Mouse (Mus musculus) heart, postnatal 0 days (tissue): Measurements from ENCODE around the gene Phf5a. TPM values are rescaled to one million over a fixed set of nuclear protein-coding genes. Genes with fewer than 3 reads are reported as not detected.

ENCODE experiments used
- ATAC-seq: fragments of 200-750 bp; cut with Nextera tagmentation; 2 replicates; pipeline ENCODE4 v1.8.0; 2017; ENCODE audit warnings: low read depth, moderate number of reproducible peaks, moderate library complexity; ENCODE audit not compliant: insufficient read depth
- DNase-seq: peaks from one replicate; pipeline ENCODE4 v3.0.0-alpha.2; 2016; ENCODE audit warnings: low spot score
- H3K27ac ChIP-seq: fragments of 300-500 bp; sonication (generic); 2 replicates; pipeline ENCODE4 v1.5.1; 2014; ENCODE audit warnings: low read depth, mild to moderate bottlenecking
- H3K27me3 ChIP-seq: fragments of 300-500 bp; sonication (generic); 2 replicates; pipeline ENCODE4 v1.6.1; 2014; ENCODE audit warnings: low read length, mixed read lengths; ENCODE audit not compliant: control insufficient read depth, insufficient read depth
- H3K36me3 ChIP-seq: fragments of 300-500 bp; sonication (generic); replicated peaks from 2 replicates; pipeline ENCODE4 v1.6.1; 2014; ENCODE audit warnings: low read length, mixed read lengths; ENCODE audit not compliant: control insufficient read depth, insufficient read depth
- H3K4me1 ChIP-seq: fragments of 300-500 bp; sonication (generic); 2 replicates; pipeline ENCODE4 v1.6.1; 2014; ENCODE audit warnings: antibody characterized with exemption; ENCODE audit not compliant: control insufficient read depth, insufficient read depth
- H3K4me2 ChIP-seq: fragments of 300-500 bp; sonication (generic); 2 replicates; pipeline ENCODE4 v1.6.1; 2014; ENCODE audit warnings: low read depth, mild to moderate bottlenecking, low read length, moderate library complexity
- H3K4me3 ChIP-seq: fragments of 300-500 bp; sonication (generic); 2 replicates; pipeline ENCODE4 v1.5.1; 2014; ENCODE audit warnings: low read depth, low read length
- H3K9ac ChIP-seq: fragments of 300-500 bp; sonication (generic); replicated peaks from 2 replicates; pipeline ENCODE4 v1.6.1; 2014; ENCODE audit warnings: low read depth, low read length, mixed read lengths
- H3K9me3 ChIP-seq: fragments of 300-500 bp; sonication (generic); replicated peaks from 2 replicates; pipeline ENCODE4 v1.6.1; 2016; ENCODE audit warnings: low read length; ENCODE audit not compliant: control insufficient read depth
- CTCF ChIP-seq: IDR thresholded peaks from 2 replicates; pipeline ENCODE4 v1.5.1; 2016; ENCODE audit warnings: antibody characterized with exemption, control low read depth, low read depth
- EP300 ChIP-seq: IDR thresholded peaks from 2 replicates; pipeline ENCODE4 v1.6.1; 2016; ENCODE audit warnings: antibody characterized with exemption, low read depth
- WGBS: fragments of 180-500 bp; shearing (Covaris S2); extraction: QIAGEN DNeasy Blood & Tissue Kit; methylation state at CpG from one replicate; pipeline ENCODE4 v1.1.7; 2014; 5-methylcytosine and 5-hydroxymethylcytosine counted together
- polyA plus RNA-seq: library from polyadenylated mRNA; unstranded; fragments of >200 nt; fragmentation: Nextera tagmentation; extraction: Ambion mirVana; gene quantifications from 2 replicates; pipeline ENCODE4 v1.2.1, GENCODE M21; 2015
- total RNA-seq: library from RNA; depleted of rRNA; stranded (reverse); fragments of >200 nt; gene quantifications from 2 replicates; pipeline ENCODE4 v1.2.3, GENCODE M21; 2014; ENCODE audit warnings: low replicate concordance

Phf5a gene
- total and polyA plus RNA-seq, 2 experiments from 2014 or later: 26.9 to 65.3 TPM

- Histone ChIP-seq H3K9me3 (no peaks in the 10 kb centered on the region), H3K27ac (peak overlapping the region; percentile 99), H3K36me3 (no peaks in the 10 kb centered on the region), H3K4me3 (0 out of 2 replicates have a peak overlapping the region, but pooled peaks have one; percentile 26), H3K4me2 (peak overlapping the region; percentile 54), H3K4me1 (peaks cover 56% of the 10 kb centered on the region), H3K27me3 (no peaks in the 10 kb centered on the region), H3K9ac (peak overlapping the region; percentile 36; the same call in 1 of the 2 replicates)
- TF ChIP-seq CTCF: no peak
- no peak for TF ChIP-seq EP300
- WGBS: 49% methylated on average over 7 of the region's 7 CpGs
- no peak for DNase-seq
- ATAC-seq: no peak
Observed at GRCm38 (mm10) chr15:81836966-81837920, 34.5 kb downstream of the Phf5a start.

GRCm38 (mm10) chr15:81836124-81836821 lies 35.4 kb downstream of the Phf5a start:
- Histone ChIP-seq H3K27me3 (no peaks in the 10 kb centered on the region), H3K4me3 (peak overlapping the region; percentile 26), H3K4me2 (peak overlapping the region; percentile 54), H3K9me3 (no peaks in the 10 kb centered on the region), H3K9ac (peak overlapping the region; percentile 36), H3K27ac (peak overlapping the region; percentile 99), H3K36me3 (no peaks in the 10 kb centered on the region), H3K4me1 (peaks cover 60% of the 10 kb centered on the region)
- TF ChIP-seq CTCF (no peak; the same call in 1 of the 2 replicates), EP300 (peak; percentile 96)
- ATAC-seq: peak; percentile 78
- WGBS: 4% methylated on average over 33 of the region's 33 CpGs
- peak; percentile 96 for DNase-seq

- no peak overlapping the region for H3K4me3 ChIP-seq
- no peaks in the 10 kb centered on the region for H3K27me3 ChIP-seq
- TF ChIP-seq CTCF: no peak
- TF ChIP-seq EP300: no peak
- 83% methylated on average over 10 of the region's 10 CpGs for WGBS
- peaks cover 60% of the 10 kb centered on the region for H3K4me1 ChIP-seq
- no peaks in the 10 kb centered on the region for H3K9me3 ChIP-seq
- H3K27ac ChIP-seq: peak overlapping the region; percentile 99
- no peaks in the 10 kb centered on the region for H3K36me3 ChIP-seq
- H3K4me2 ChIP-seq: peak overlapping the region; percentile 54; the same call in 1 of the 2 replicates
- no peak for DNase-seq
- H3K9ac ChIP-seq: peak overlapping the region; percentile 35; the same call in 1 of the 2 replicates
- ATAC-seq: no peak
Observed at GRCm38 (mm10) chr15:81835007-81835880, 36.5 kb downstream of the Phf5a start.

- TF ChIP-seq CTCF (no peak), EP300 (peak; percentile 96)
- H3K9ac ChIP-seq: no peak overlapping the region; the same call in 1 of the 2 replicates
- H3K4me2 ChIP-seq: no peak overlapping the region
- H3K9me3 ChIP-seq: no peaks in the 10 kb centered on the region
- peak; percentile 72 for ATAC-seq
- H3K27me3 ChIP-seq: no peaks in the 10 kb centered on the region
- 34% methylated on average over 3 of the region's 3 CpGs for WGBS
- DNase-seq: peak; percentile 96
- peak overlapping the region; percentile 99 for H3K27ac ChIP-seq
- peaks cover 57% of the 10 kb centered on the region for H3K4me1 ChIP-seq
- H3K4me3 ChIP-seq: no peak overlapping the region
- H3K36me3 ChIP-seq: no peaks in the 10 kb centered on the region
Observed at GRCm38 (mm10) chr15:81834171-81834841, 37.4 kb downstream of the Phf5a start.
